Mouse (Mus musculus): Measurements from ENCODE around the gene Tyw1.

DNA sequence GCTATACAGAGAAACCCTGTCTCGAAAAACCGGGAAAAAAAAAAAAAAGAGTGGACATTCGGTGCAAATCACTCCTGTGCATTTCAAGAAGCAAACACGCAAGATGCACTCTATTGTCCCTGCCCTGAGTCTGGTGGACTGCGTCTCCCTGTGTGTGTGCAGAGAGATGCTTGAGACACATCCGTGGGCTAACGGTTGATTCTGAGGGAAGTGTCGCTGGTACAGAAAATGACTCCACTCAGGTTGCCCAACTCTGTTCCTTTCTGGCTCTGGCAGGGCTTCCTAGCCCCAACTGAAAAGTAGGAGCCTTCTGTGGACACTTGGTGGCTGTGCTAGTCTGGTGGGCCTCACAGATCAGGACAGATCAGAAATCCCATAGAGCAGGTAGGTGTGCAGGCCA lies 19.1 kb upstream of the Tyw1 start:
- no peak for TF ChIP-seq CTCF (IDR thresholded peaks at IDR 0.05; ENCODE audit: low read depth, low read length)
- TF ChIP-seq POLR2A (IDR thresholded peaks at IDR 0.05; ENCODE audit: borderline replicate concordance, low read depth, low read length), result no peak
